Mouse (Mus musculus) granulocyte monocyte progenitor cell, adult 5-6 weeks (primary cell): Measurements from ENCODE around the gene Gpc5. TPM values are rescaled to one million over a fixed set of nuclear protein-coding genes. Genes with fewer than 3 reads are reported as not detected.
A peak's percentile ranks its signal among the peaks of the same experiment; 100 is the strongest.
"Not testable (repeated sequence)": the region's sequence is repeated elsewhere in the genome, so short reads cannot be mapped to it uniquely, and the experiment has no call there.

Source experiments
- ATAC-seq: replicated peaks from 2 replicates; pipeline ENCODE4 v1.8.0; 2016; ENCODE audit warnings: mild to moderate bottlenecking, moderate TSS enrichment, inconsistent platforms; ENCODE audit not compliant: poor library complexity, severe bottlenecking
- total RNA-seq, 2 experiments: library from RNA; stranded (forward) in 1 of 2; stranded (reverse) in 1 of 2; fragments of 200-712, 200-1000 nt in 1 of 2; fragments of >200 nt in 1 of 2; fragmentation: Nextera tagmentation in 1 of 2; gene quantifications; 2 replicates each; pipeline ENCODE4 v1.2.3; 2014 to 2017

Gpc5 gene
- not detected in 2 replicates for total RNA-seq (2014; fragmentation: Nextera tagmentation)
- total RNA-seq (2017): not detected in 2 replicates

DNA sequence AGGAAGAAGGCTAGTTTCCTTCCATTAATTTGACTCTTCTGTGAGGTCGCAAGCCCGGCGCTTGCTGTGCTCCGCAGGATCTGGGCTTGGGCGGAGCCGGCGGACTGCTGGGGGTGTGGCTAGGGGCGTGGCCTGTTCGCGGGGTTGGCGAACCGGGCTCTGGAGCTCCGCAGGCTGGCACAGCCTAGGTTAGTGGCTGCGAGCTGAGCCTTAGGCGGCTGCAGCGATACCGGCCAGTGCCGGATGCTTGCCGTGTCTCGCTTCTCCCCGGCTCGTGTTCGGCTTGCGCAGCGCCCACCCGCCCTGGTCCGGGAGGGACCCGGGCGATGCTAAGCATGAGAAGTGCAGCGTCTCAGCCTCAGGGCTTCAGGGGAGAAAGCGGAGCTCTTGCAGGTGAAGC is at the start of gene Gpc5:
TSS of gene Gpc5 (plus strand) at position 135 of the 400 bp plus-strand sequence.
- peak; percentile 95 for ATAC-seq

- ATAC-seq: peak; percentile 23
Observed at GRCm38 (mm10) chr14:115042660-115043059, 49.4 kb upstream of the Gpc5 start.

DNA sequence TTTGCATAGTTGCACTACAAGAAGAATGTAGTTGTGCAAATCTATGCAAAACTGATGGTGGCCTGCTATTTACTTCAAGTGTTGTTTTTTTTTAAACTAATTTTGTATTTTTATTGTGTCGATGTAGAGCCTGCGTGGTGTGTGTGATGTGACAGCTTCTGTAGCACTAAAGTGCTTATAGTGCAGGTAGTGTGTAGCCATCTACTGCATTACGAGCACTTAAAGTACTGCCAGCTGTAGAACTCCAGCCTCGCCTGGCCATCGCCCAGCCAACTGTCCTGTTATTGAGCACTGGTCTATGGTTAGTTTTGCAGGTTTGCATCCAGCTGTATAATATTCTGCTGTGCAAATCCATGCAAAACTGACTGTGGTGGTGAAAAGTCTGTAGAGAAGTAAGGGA is 48.0 kb upstream of the Gpc5 start:
- no peak for ATAC-seq

DNA sequence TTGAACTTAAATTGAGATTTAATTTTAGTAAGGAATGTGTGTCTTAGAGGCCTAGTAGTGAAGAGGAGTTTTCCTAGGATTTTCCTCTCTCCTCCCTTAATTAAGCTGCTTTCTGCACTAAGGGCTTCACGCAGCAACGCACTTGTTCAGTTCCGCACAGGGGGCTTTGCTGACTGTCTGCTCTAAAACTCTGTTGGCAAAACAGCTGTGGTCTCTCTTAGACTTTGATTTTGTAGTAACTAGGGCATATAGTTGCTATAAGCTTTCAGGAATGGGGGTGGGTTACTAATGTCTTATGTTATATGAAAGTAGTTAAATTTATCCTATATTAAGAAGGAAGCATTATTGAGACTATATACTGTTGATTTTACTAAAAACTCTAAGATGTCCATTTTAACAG is 46.3 kb upstream of the Gpc5 start:
- no peak for ATAC-seq

DNA sequence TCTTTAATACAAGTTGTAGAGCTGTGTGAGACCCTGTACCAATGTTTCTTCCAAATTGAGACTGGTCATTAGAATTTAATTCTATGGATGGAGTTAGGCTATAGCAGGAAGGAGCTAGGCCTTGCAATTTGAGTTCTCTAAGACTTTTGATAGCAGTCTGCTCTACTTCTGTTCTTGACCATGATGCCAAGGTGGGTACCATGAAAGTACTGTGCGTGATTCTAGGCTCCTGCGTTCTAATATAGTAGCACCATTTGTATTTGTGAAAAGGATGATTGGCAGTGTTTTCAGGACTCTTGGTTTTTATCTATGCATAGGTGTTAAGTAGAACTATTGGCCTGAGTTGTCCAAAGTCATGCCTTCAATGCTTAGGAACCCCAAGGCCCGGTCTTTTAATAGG is 44.7 kb upstream of the Gpc5 start:
- no peak for ATAC-seq

DNA sequence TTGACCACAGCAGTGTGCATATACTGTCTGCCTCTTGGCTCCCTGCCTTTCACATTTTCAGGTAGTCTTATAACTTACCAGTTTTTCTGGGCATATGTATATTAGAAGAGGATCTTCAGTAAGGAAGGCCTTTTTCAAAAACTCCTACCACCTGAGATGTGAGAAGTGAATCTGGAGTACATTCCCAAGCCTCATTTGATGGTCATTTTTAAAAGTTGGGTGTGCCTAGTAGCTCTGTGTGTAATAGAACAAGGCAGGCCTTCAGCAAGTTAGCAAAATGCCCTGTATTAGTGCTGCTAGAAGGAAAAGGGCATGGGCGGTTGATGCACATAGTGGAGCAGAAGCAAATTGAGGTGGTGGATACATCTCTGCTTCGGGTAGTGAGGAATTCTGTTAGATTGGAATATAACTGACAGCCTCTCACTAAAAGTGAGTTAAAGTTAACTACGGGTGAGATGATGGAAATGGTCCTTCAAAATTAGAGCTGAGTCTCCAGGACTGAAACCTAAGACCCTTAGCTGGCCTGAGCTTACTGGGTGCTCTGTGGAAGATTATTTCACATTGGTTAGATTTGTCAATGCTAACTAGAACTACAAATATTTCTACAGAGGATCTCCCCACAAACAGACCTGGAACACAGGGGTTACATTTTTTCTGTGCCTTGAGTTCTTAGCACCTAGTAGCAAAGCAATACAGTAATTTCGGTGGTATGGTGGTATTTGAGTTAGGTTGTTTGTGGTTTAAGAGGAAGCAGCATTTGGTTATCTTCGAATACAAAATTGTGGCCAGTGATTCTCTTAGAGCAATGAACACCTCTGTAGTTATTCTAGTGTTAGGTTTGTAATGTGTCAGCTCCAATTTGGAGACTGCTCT is 43.8 kb upstream of the Gpc5 start:
- no peak for ATAC-seq

DNA sequence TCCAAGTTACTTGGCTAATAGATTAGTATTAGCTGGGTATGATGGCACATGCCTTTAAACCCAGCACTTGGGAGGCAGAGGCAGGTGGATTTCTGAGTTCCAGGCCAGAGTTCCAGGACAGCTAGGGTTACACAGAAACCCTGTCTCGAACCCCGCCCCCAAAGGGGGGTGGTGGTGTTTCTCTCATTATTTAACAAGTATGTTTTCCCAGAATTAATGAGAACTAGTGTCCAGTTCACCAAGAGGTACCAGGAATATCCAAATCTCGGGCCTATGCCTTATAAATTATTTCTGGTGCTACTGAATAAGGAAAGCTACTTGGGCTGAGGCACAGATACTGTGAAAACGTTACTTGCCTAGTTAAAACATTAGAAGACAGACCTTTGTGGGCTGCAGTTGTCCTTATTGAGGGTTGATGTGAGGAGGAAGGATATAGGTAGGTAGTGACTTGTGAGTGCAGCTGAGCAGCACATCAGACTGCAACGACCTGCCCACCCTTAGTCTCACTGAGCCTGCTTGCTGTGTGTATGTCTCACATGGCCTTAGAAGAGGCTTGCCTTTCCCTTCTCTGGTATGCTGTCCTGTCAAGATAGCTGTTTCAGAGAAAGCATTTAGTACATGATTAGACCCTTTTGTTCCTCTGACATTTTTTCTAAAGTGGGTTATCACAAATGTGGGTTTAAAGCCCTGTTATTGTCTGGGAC is 43.0 kb upstream of the Gpc5 start:
- no peak for ATAC-seq

GRCm38 (mm10) chr14:115049831-115050230 is 42.2 kb upstream of the Gpc5 start:
- no peak for ATAC-seq

GRCm38 (mm10) chr14:115051106-115051760 is 40.8 kb upstream of the Gpc5 start:
- ATAC-seq: no peak

DNA sequence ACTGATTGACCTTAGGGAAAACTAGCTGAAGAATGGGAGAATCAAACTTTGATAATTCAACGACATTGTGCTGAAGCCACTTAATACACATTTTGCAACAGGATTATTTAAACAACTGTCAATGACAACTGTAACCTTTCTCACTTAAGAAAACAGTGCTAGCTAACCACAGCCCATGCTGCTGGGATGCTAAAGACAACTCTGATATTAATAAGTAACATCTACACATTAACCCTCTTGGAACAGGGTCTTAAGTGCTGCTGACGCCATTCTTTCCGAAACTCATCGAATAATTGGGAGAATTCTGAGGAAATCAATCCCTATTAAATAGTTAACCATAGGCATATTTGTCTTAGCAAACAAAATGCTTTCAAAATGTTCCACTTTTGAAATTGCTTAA is 39.6 kb upstream of the Gpc5 start:
- no peak for ATAC-seq

- peak; percentile 54 for ATAC-seq
Observed at GRCm38 (mm10) chr14:115054252-115054651, 37.8 kb upstream of the Gpc5 start.

- ATAC-seq: peak; percentile 80
Observed at GRCm38 (mm10) chr14:115057524-115057923, 34.5 kb upstream of the Gpc5 start.

- not testable (repeated sequence) for ATAC-seq
Observed at GRCm38 (mm10) chr14:115066164-115066563, 25.9 kb upstream of the Gpc5 start.

GRCm38 (mm10) chr14:115070534-115070933 is 21.5 kb upstream of the Gpc5 start:
- ATAC-seq: peak; percentile 55; the same call in 1 of the 2 replicates

GRCm38 (mm10) chr14:115077340-115077739 is 14.7 kb upstream of the Gpc5 start:
- ATAC-seq: no peak

GRCm38 (mm10) chr14:115078064-115078463 is 14.0 kb upstream of the Gpc5 start:
- ATAC-seq: no peak

DNA sequence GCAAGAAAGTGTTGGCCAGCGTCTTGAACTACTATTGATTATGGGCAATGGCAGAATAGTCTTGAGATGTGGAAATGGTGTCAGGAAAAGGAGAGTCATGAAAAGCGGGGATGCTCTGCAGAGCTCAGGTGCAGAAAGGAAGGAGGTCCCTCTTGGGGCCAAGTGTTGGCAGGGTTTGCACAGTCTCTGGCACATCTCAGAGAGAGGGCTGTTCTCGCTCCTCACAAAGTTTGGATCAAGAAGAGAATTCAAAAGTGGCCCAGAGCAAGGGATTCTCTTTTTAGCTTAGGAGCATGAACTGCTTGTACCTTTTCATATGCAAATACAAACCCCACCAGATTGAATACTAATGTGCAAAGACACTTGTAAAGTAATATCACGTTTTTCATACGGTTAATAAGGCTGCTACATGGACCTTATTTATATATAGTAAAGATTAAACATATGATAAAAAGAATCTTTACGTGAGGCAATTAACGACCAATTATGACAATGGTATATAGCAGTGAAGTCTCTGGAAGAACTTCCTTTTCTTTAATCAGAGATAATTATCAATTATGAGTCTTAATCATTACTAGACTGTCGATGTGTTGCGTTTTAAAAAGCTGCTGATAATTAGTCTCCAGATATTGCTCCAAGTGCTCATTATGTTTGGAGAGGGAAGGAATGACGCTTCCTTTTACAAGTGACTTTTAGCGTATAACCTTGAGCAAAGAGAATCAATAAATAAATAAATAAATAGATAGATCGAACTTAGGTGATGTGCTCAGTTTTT is 10.1 kb upstream of the Gpc5 start:
- ATAC-seq: no peak

GRCm38 (mm10) chr14:115090516-115090915 is 1.5 kb upstream of the Gpc5 start:
- no peak for ATAC-seq

- peak; percentile 15 for ATAC-seq
Observed at GRCm38 (mm10) chr14:115092510-115092909, 495 bp downstream of the Gpc5 start.

- no peak for ATAC-seq
Observed at GRCm38 (mm10) chr14:115092952-115093351, 937 bp downstream of the Gpc5 start.
